Mouse (Mus musculus): ENCODE data around the gene Brd3os.

Brd3os gene

GRCm38 (mm10) chr2:27441767-27442707 lies at the start of gene Brd3os:
Gene Brd3os, plus strand, starts transcription at chr2:27442324.
- peak; percentile 92 for DNase-seq (ENCODE audit: extremely low read depth, insufficient read length, low spot score)

DNA sequence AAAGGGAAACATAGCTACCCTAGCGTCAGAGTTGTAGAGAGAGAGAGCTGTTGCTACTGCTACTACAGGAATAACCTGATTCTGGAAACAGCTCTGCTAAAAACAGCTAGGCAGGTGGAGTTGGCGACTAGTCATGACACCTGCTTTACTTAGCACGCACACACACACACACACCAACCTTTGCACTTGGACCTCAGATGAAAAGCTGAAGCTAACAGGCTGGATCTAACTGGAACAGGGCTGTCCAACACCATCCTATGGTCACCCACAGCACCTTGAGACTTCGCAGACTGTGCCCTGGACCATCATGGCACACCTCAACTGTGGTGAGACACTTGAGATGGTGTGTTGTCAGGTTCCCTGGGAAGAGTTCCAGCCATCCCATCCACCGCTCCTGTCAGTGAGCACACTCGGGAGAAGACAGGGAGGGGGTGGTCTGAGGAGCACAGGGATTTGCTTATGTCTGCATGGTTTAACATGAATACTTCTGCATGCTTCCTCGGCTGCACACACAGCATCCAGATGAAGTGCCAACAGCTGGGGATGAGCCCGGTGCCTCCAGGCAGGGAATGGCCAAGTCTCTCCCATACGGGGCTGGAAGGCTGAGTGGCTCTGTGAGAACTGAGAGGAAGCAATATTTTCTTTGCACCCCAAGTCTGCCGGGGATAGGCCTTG lies 47.8 kb upstream of the Brd3os start:
- DNase-seq (ENCODE audit: extremely low read depth, insufficient read length, low spot score) = no peak

- no peak for DNase-seq (ENCODE audit: extremely low read depth, insufficient read length, low spot score)
Observed at GRCm38 (mm10) chr2:27396656-27397440, 45.3 kb upstream of the Brd3os start.

GRCm38 (mm10) chr2:27400083-27400482 lies 42.0 kb upstream of the Brd3os start:
- DNase-seq (ENCODE audit: extremely low read depth, insufficient read length, low spot score) = no peak

GRCm38 (mm10) chr2:27401544-27401943 lies 40.6 kb upstream of the Brd3os start:
- DNase-seq (ENCODE audit: extremely low read depth, insufficient read length, low spot score) = no peak

GRCm38 (mm10) chr2:27404375-27405093 lies 37.6 kb upstream of the Brd3os start:
- no peak for DNase-seq (ENCODE audit: extremely low read depth, insufficient read length, low spot score)

GRCm38 (mm10) chr2:27405094-27405884 lies 36.8 kb upstream of the Brd3os start:
- DNase-seq (ENCODE audit: extremely low read depth, insufficient read length, low spot score) = no peak

GRCm38 (mm10) chr2:27406928-27407327 lies 35.2 kb upstream of the Brd3os start:
- DNase-seq (ENCODE audit: extremely low read depth, insufficient read length, low spot score) = no peak

DNA sequence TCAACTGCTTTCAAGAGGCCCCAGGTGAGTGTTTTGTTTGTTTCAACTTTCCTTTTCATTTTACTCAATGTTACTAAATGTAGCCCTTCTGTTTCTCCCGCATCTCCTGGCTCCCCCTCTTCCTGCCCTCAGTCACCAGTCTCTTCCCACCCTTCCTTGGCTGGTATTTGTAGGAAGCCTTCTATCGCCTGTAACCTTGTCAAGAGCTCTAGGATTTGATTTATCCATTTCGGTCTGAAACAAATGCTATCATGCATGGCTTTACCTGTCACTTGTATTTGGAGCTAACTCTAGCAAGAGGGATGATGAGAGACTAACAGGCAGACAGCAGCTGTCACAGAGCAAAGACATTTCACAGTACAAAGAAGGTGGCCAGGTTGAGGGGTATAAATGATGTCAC lies 33.9 kb upstream of the Brd3os start:
- no peak for DNase-seq (ENCODE audit: extremely low read depth, insufficient read length, low spot score)

GRCm38 (mm10) chr2:27410518-27411140 lies 31.5 kb upstream of the Brd3os start:
- DNase-seq (ENCODE audit: extremely low read depth, insufficient read length, low spot score) = no peak

DNA sequence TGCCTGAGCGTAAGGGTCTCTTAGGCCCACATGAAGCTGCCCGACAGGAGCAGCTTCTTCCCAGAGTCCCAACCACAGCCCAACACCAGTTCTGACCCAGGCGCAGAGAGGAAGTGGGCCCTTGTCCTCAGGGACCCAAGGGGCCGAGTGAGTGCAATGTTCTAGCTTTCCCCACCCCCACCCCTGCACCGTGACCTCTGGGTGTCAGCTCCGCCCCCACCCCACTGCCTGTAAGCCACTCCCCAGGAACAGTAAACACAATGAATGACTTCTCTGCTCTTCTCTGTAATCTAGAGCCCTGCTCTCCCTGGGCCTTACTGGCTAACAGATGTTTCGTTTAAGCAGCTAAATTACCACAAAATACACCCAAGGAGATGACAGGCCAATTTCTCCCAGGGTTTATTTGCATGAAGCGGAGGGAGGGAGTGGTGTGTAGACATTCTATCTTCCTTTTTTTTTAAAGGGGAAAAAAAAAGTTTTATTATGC lies 30.4 kb upstream of the Brd3os start:
- no peak for DNase-seq (ENCODE audit: extremely low read depth, insufficient read length, low spot score)

DNA sequence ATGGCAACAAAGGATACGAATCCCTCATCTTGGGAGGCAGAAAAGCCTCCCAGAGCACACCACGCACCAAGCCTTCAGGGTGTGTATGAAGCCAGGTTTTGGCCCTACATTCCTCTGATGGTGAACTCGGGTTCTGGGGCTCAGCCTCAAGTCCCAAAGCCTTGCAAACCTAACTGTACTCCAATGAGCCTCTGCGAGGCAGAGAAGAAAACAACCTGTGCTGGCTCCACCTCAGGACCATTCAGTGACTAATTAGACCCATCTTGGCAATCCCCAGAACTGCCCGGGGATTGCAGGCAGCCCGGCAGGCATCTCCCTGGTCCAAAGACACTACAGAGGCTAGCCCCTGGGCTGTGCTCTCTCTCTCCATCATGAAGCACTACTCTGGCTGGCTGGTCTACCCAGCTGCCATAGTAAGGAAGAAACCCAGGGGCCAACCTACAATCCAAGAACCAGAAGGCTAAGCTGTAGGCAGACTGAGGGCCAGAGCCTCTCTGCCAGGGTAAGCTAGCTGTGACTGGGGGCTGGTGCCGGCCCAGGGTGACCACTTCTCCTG lies 29.8 kb upstream of the Brd3os start:
- DNase-seq (ENCODE audit: extremely low read depth, insufficient read length, low spot score) = no peak

DNA sequence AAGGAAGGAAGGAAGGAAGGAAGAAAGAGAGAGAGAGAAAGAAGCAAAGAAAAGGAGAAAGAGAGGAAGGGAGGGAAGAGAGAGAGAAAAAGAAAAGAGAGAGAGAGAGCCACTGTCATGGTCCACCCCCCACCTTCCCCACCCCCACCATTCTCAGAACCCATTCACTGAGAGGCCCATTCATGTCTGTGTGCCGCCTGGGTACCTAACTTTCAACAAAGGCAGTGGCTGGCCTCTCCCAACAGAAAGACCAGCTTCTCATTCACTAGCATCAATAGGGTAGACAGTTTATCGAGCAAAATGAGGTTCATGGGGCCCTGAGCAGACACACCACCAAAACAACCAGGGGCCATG lies 28.6 kb upstream of the Brd3os start:
- no peak for DNase-seq (ENCODE audit: extremely low read depth, insufficient read length, low spot score)

GRCm38 (mm10) chr2:27413936-27414657 lies 28.0 kb upstream of the Brd3os start:
- no peak for DNase-seq (ENCODE audit: extremely low read depth, insufficient read length, low spot score)

DNA sequence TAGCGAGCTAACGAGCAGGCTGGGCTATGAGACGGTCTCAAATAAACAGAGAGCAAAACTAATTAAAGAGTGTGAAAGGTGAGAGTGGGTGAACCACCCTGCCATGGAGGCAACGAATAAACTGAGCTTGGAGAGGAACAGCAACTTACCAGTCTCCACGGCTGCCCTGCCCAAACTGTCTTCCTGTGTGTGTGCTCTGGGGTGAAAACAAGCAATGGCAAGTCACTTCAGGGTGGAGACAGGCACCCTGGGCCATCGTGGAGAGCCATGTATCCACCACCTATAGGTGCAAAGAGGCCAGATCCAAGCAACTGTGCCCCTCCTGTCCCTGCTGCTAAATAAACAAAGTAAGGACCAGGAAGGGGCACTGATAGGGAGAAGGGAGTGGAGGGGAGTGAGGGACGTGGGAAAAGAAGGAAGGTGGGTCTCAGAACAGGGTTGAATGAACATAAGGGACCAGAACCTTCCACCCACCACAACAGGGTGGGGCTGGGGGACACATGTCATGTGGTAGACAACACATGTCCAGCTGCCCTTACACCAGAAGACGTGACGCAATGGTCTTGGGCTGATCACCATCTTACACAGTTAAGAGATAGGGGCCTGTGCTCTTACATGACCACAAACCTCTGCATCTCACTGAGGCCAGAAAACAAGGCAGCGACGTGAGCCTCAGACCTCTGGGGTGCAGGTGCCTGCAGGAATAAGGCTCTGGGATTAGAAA lies 26.9 kb upstream of the Brd3os start:
- DNase-seq (ENCODE audit: extremely low read depth, insufficient read length, low spot score) = no peak

GRCm38 (mm10) chr2:27416425-27416824 lies 25.7 kb upstream of the Brd3os start:
- peak; percentile 53 for DNase-seq (ENCODE audit: extremely low read depth, insufficient read length, low spot score)

DNA sequence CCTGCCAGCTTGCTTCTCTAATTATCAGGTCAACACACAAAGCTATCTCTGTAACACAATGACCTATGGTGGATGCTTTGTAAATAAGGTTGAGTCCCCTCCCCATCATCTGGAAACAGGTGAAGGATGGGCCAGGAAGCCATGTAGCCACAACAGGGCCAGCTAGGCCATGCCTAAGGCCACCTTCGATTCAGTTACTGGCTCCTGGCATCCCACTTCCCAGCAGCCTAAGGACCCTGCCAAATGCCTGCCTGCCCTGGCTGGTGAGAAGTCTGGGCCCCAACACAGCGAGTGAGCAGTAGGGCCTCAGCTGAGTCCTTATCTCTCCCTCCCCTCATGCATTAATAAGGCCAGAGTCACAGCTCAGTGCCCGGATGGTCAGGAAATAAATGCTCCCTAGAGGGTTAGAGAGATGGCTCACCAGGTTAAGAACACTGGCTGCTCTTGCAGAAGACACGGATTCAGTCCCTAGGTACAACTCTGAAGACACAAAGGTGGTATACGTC lies 24.4 kb upstream of the Brd3os start:
- DNase-seq (ENCODE audit: extremely low read depth, insufficient read length, low spot score) = no peak

Measured in 3134 (cell line).